ENCODE assay signal across 18 mouse cellular contexts in the genomic region with DNA sequence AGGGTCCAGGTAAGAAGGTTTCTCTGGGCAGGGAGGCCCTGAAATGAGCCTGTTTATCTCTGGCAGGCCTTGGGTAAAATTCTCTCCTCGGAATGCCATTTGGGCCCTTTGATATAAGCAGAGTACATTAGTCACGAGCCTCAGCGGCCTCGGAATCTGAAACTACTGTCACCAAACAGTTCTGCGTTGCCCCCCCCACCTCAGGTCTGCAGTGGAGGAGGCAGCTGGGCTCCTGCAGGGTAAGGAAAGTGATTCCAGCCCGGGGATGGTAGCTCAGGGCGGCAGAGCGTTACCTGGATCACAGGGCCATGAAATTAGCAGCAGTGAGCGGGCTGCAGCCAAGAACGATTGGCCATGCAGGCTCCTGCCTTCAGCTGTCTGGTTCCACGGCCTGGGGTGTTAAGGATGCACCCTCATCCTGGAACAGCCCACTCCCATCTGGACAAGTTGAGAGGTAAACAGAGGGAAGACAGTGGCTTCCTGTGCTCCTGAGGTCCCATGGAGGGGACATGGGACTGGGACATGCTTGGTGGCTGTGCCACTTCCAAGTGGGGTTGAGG. TPM values are rescaled to one million over a fixed set of nuclear protein-coding genes. Genes with fewer than 3 reads are reported as not detected.
A peak's percentile ranks its signal among the peaks of the same experiment; 100 is the strongest.
DNase-seq lines count a peak whose midpoint lies in the region; ATAC-seq lines count a peak whose summit lies in the region.
"Had no signal": no experiment of that assay in that cellular context is flagged by ENCODE, and none has a peak within 500 bp of the region (broad histone marks: within the 10 kb centered on the region; RNA-seq: fewer than 3 reads in every experiment).

No protein-coding gene starts in this region.

- H3K4me1 ChIP-seq in hindbrain, embryonic 10.5 days (replicated peaks), result peaks cover 24% of the 10 kb centered on the region
- no peaks in the 10 kb centered on the region; the same call in 1 of the 2 replicates for H3K4me1 ChIP-seq in hindbrain, embryonic 11.5 days (replicated peaks; ENCODE audit: control insufficient read depth, insufficient read depth, low read length)
- peaks cover 5% of the 10 kb centered on the region for H3K4me1 ChIP-seq in midbrain, embryonic 15.5 days
- peaks cover 5% of the 10 kb centered on the region; the same call in 1 of the 2 replicates for H3K4me1 ChIP-seq in midbrain, embryonic 14.5 days (ENCODE audit: control insufficient read depth, insufficient read depth, low read length)
- peaks cover 8% of the 10 kb centered on the region for H3K4me1 ChIP-seq in hindbrain, embryonic 15.5 days (replicated peaks)

- H3K36me3 ChIP-seq in hindbrain, embryonic 10.5 days, result peaks cover 6% of the 10 kb centered on the region; the same call in 1 of the 2 replicates
- no peaks in the 10 kb centered on the region for H3K36me3 ChIP-seq in hindbrain, embryonic 11.5 days (ENCODE audit: control insufficient read depth, insufficient read depth, low read length)
- no peaks in the 10 kb centered on the region for H3K36me3 ChIP-seq in midbrain, embryonic 15.5 days (replicated peaks)
- H3K36me3 ChIP-seq in midbrain, embryonic 14.5 days (ENCODE audit: control insufficient read depth, insufficient read depth, low read length), result no peaks in the 10 kb centered on the region
- H3K36me3 ChIP-seq in hindbrain, embryonic 15.5 days, result no peaks in the 10 kb centered on the region
- H3K36me3 ChIP-seq: liver, embryonic 13.5 days had no signal

- no peak overlapping the region for H3K4me2 ChIP-seq in hindbrain, embryonic 11.5 days (replicated peaks; ENCODE audit: low read depth, low read length)
- no peak overlapping the region for H3K4me2 ChIP-seq in midbrain, embryonic 15.5 days
- no peak overlapping the region for H3K4me2 ChIP-seq in midbrain, embryonic 14.5 days (ENCODE audit: low read length)
- H3K4me2 ChIP-seq in hindbrain, embryonic 15.5 days, result no peak overlapping the region
- H3K4me2 ChIP-seq: heart, embryonic 13.5 days; liver, embryonic 13.5 days; midbrain, embryonic 13.5 days had no signal

- H3K4me3 ChIP-seq in hindbrain, embryonic 10.5 days, result no peak overlapping the region
- no peak overlapping the region for H3K4me3 ChIP-seq in hindbrain, embryonic 11.5 days (ENCODE audit: low read depth, low read length)
- H3K4me3 ChIP-seq in midbrain, embryonic 15.5 days, result no peak overlapping the region
- H3K4me3 ChIP-seq in midbrain, embryonic 14.5 days (replicated peaks; ENCODE audit: low read depth, low read length), result no peak overlapping the region
- H3K4me3 ChIP-seq in hindbrain, embryonic 15.5 days, result no peak overlapping the region
- H3K4me3 ChIP-seq: erythroblast, embryonic 14.5 days; heart, embryonic 13.5 days; liver, embryonic 13.5 days; midbrain, embryonic 13.5 days had no signal

- no peaks in the 10 kb centered on the region for H3K9me3 ChIP-seq in hindbrain, embryonic 10.5 days
- H3K9me3 ChIP-seq in hindbrain, embryonic 11.5 days (ENCODE audit: control insufficient read depth, low read length), result no peaks in the 10 kb centered on the region
- no peaks in the 10 kb centered on the region for H3K9me3 ChIP-seq in midbrain, embryonic 15.5 days
- no peaks in the 10 kb centered on the region for H3K9me3 ChIP-seq in midbrain, embryonic 14.5 days (ENCODE audit: control insufficient read depth, low read length)
- H3K9me3 ChIP-seq in hindbrain, embryonic 15.5 days, result no peaks in the 10 kb centered on the region
- H3K9me3 ChIP-seq: heart, embryonic 13.5 days; liver, embryonic 13.5 days; midbrain, embryonic 13.5 days had no signal

- H3K27me3 ChIP-seq in hindbrain, embryonic 10.5 days (ENCODE audit: insufficient read depth, poor library complexity, severe bottlenecking), result no peaks in the 10 kb centered on the region; the same call in 1 of the 2 replicates
- H3K27me3 ChIP-seq in hindbrain, embryonic 11.5 days (ENCODE audit: control insufficient read depth, insufficient read depth, low read length), result no peaks in the 10 kb centered on the region
- no peaks in the 10 kb centered on the region for H3K27me3 ChIP-seq in midbrain, embryonic 15.5 days (replicated peaks)
- no peaks in the 10 kb centered on the region for H3K27me3 ChIP-seq in midbrain, embryonic 14.5 days (ENCODE audit: control insufficient read depth, insufficient read depth, low read length)
- no peaks in the 10 kb centered on the region for H3K27me3 ChIP-seq in hindbrain, embryonic 15.5 days
- H3K27me3 ChIP-seq: heart, embryonic 13.5 days; liver, embryonic 13.5 days had no signal

- ATAC-seq in hindbrain, embryonic 11.5 days (ENCODE audit: low FRiP score), result no peak
- no peak for ATAC-seq in midbrain, embryonic 15.5 days (replicated peaks)
- no peak for ATAC-seq in midbrain, embryonic 14.5 days (ENCODE audit: low FRiP score, low TSS enrichment)
- no peak for ATAC-seq in hindbrain, embryonic 15.5 days (ENCODE audit: low FRiP score, low read depth)
- ATAC-seq: forebrain, embryonic 14.5 days; intestine, postnatal 0 days; midbrain, embryonic 13.5 days had no signal

- 0 out of 2 replicates have a peak overlapping the region, but pooled peaks have one; percentile 0 for H3K27ac ChIP-seq in hindbrain, embryonic 10.5 days
- no peak overlapping the region for H3K27ac ChIP-seq in hindbrain, embryonic 11.5 days (ENCODE audit: low read depth, low read length)
- H3K27ac ChIP-seq in midbrain, embryonic 15.5 days, result 0 out of 2 replicates have a peak overlapping the region, but pooled peaks have one; percentile 41
- no peak overlapping the region for H3K27ac ChIP-seq in midbrain, embryonic 14.5 days (replicated peaks; ENCODE audit: low read depth, low read length)
- H3K27ac ChIP-seq in hindbrain, embryonic 15.5 days (replicated peaks), result peak overlapping the region; percentile 49; the same call in 1 of the 2 replicates
- H3K27ac ChIP-seq: heart, embryonic 13.5 days; liver, embryonic 13.5 days; midbrain, embryonic 13.5 days had no signal

- WGBS in hindbrain, embryonic 10.5 days, result 67% methylated on average over 11 of the region's 11 CpGs
- 68% methylated on average over 11 of the region's 11 CpGs for WGBS in hindbrain, embryonic 11.5 days
- WGBS in midbrain, embryonic 15.5 days, result 56% methylated on average over 11 of the region's 11 CpGs
- 53% methylated on average over 11 of the region's 11 CpGs for WGBS in midbrain, embryonic 14.5 days
- 60% methylated on average over 11 of the region's 11 CpGs for WGBS in hindbrain, embryonic 15.5 days

- no peak overlapping the region for H3K9ac ChIP-seq in hindbrain, embryonic 11.5 days (ENCODE audit: low read depth, low read length)
- H3K9ac ChIP-seq in midbrain, embryonic 15.5 days, result no peak overlapping the region
- H3K9ac ChIP-seq in midbrain, embryonic 14.5 days (replicated peaks; ENCODE audit: low read length), result no peak overlapping the region
- no peak overlapping the region for H3K9ac ChIP-seq in hindbrain, embryonic 15.5 days
- H3K9ac ChIP-seq: heart, embryonic 13.5 days; liver, embryonic 13.5 days; midbrain, embryonic 13.5 days had no signal

- DNase-seq in hindbrain, embryonic 10.5 days (ENCODE audit: low spot score), result no peak
- no peak for DNase-seq in hindbrain, embryonic 11.5 days (ENCODE audit: low spot score)
- no peak for DNase-seq in midbrain, embryonic 14.5 days
- no peak for DNase-seq in MN1 (ENCODE audit: low spot score)
- DNase-seq in cerebellum, postnatal 25 days, result no peak
- no peak for DNase-seq in embryo, embryonic 11 days
- DNase-seq: cerebellum, postnatal 36 days; heart, postnatal 36 days; liver, embryonic 13.5 days; right cerebral cortex, postnatal 14 days; thymus, postnatal 14 days had no signal

RNA-seq across cellular contexts. Expression of a gene that starts 15.3 kb away (rescaled TPM):
- polyA plus RNA-seq in hindbrain, embryonic 10.5 days (2016; fragmentation: Nextera tagmentation; extraction: Ambion mirVana), result 9.4 and 11.8 TPM in 2 replicates
- 7.2 and 7.7 TPM in 2 replicates for polyA plus RNA-seq in hindbrain, embryonic 11.5 days (2014; fragmentation: Nextera tagmentation; extraction: Ambion mirVana)
- 10.7 and 13.9 TPM in 2 replicates for polyA plus RNA-seq in midbrain, embryonic 15.5 days (2015; fragmentation: Nextera tagmentation; extraction: Ambion mirVana)
- 4.8 and 8.5 TPM in 2 replicates for polyA plus RNA-seq in midbrain, embryonic 14.5 days (2014; fragmentation: Nextera tagmentation; extraction: Ambion mirVana)
- polyA plus RNA-seq in hindbrain, embryonic 15.5 days (2015; fragmentation: Nextera tagmentation; extraction: Ambion mirVana), result 10.9 and 12.2 TPM in 2 replicates

RNA-seq across cellular contexts. Expression of a gene that starts 41.0 kb away (rescaled TPM):
- polyA plus RNA-seq in hindbrain, embryonic 10.5 days (2016; fragmentation: Nextera tagmentation; extraction: Ambion mirVana), result 0.16 and 0.41 TPM in 2 replicates
- 0.28 and 1.6 TPM in 2 replicates for polyA plus RNA-seq in hindbrain, embryonic 11.5 days (2014; fragmentation: Nextera tagmentation; extraction: Ambion mirVana)
- 6.7 and 7.8 TPM in 2 replicates for polyA plus RNA-seq in midbrain, embryonic 15.5 days (2015; fragmentation: Nextera tagmentation; extraction: Ambion mirVana)
- polyA plus RNA-seq in midbrain, embryonic 14.5 days (2014; fragmentation: Nextera tagmentation; extraction: Ambion mirVana), result 4.8 and 5.0 TPM in 2 replicates
- 4.9 and 6.9 TPM in 2 replicates for polyA plus RNA-seq in hindbrain, embryonic 15.5 days (2015; fragmentation: Nextera tagmentation; extraction: Ambion mirVana)

Comparison
In these comparisons a context has a peak if more than half of its experiments do, and no peak if none do; other contexts are left out.
1. H3K27ac ChIP-seq: peak in hindbrain, embryonic 10.5 days (single experiment), midbrain, embryonic 15.5 days (single experiment) and hindbrain, embryonic 15.5 days (single experiment); none in hindbrain, embryonic 11.5 days (single experiment) and midbrain, embryonic 14.5 days (single experiment).